Mouse (Mus musculus) liver, postnatal 0 days (tissue): ENCODE measurements around the gene Pde5a. TPM values are rescaled to one million over a fixed set of nuclear protein-coding genes. Genes with fewer than 3 reads are reported as not detected.

Experiments
- ATAC-seq: fragments of 200-750 bp; cut with Nextera tagmentation; 2 replicates; pipeline ENCODE4 v1.8.0; 2017; ENCODE audit warnings: mild to moderate bottlenecking, moderate library complexity
- DNase-seq: peaks from one replicate; pipeline ENCODE4 v3.0.0-alpha.2; 2016
- H3K27ac ChIP-seq: fragments of 300-500 bp; sonication (generic); 2 replicates; pipeline ENCODE4 v1.5.1; 2014; ENCODE audit warnings: antibody characterized with exemption, moderate library complexity, mild to moderate bottlenecking, low read depth
- H3K27me3 ChIP-seq: fragments of 300-500 bp; sonication (generic); 2 replicates; pipeline ENCODE4 v1.6.1; 2014; ENCODE audit warnings: low read length, control low read depth, mixed read lengths; ENCODE audit not compliant: insufficient read depth
- H3K36me3 ChIP-seq: fragments of 300-500 bp; sonication (generic); replicated peaks from 2 replicates; pipeline ENCODE4 v1.6.1; 2014; ENCODE audit warnings: mild to moderate bottlenecking, control low read depth, low read length, moderate library complexity, mixed read lengths; ENCODE audit not compliant: insufficient read depth
- H3K4me1 ChIP-seq: fragments of 300-500 bp; sonication (generic); 2 replicates; pipeline ENCODE4 v1.6.1; 2014; ENCODE audit warnings: antibody characterized with exemption, mild to moderate bottlenecking, control low read depth; ENCODE audit not compliant: insufficient read depth
- H3K4me2 ChIP-seq: fragments of 300-500 bp; sonication (generic); 2 replicates; pipeline ENCODE4 v1.6.1; 2014; ENCODE audit warnings: low read depth, mild to moderate bottlenecking, low read length, moderate library complexity, mixed read lengths
- H3K4me3 ChIP-seq: fragments of 300-500 bp; sonication (generic); 2 replicates; pipeline ENCODE4 v1.5.1; 2014; ENCODE audit warnings: low read depth, low read length
- H3K9ac ChIP-seq: fragments of 300-500 bp; sonication (generic); replicated peaks from 2 replicates; pipeline ENCODE4 v1.6.1; 2014; ENCODE audit warnings: mild to moderate bottlenecking, moderate library complexity
- H3K9me3 ChIP-seq: fragments of 300-500 bp; sonication (generic); 2 replicates; pipeline ENCODE4 v1.6.1; 2016; ENCODE audit warnings: mild to moderate bottlenecking, control low read depth, low read length, mixed read lengths
- CTCF ChIP-seq: sonication (generic); IDR thresholded peaks from 2 replicates; pipeline ENCODE4 v1.5.1; 2016; ENCODE audit warnings: antibody characterized with exemption, low read depth
- EP300 ChIP-seq: IDR thresholded peaks from 2 replicates; pipeline ENCODE4 v1.6.1; 2016; ENCODE audit warnings: antibody characterized with exemption, low read depth, mild to moderate bottlenecking
- WGBS: fragments of 180-500 bp; shearing (Covaris S2); extraction: QIAGEN DNeasy Blood & Tissue Kit; methylation state at CpG from one replicate; pipeline ENCODE4 v1.1.7; 2014; ENCODE audit not compliant: insufficient replicate concordance; 5-methylcytosine and 5-hydroxymethylcytosine counted together
- polyA plus RNA-seq: library from polyadenylated mRNA; unstranded; fragments of >200 nt; fragmentation: Nextera tagmentation; extraction: Ambion mirVana; gene quantifications from 2 replicates; pipeline ENCODE4 v1.2.1, GENCODE M21; 2015

The Pde5a gene
- 1.5 TPM in 2 replicates for polyA plus RNA-seq

DNA sequence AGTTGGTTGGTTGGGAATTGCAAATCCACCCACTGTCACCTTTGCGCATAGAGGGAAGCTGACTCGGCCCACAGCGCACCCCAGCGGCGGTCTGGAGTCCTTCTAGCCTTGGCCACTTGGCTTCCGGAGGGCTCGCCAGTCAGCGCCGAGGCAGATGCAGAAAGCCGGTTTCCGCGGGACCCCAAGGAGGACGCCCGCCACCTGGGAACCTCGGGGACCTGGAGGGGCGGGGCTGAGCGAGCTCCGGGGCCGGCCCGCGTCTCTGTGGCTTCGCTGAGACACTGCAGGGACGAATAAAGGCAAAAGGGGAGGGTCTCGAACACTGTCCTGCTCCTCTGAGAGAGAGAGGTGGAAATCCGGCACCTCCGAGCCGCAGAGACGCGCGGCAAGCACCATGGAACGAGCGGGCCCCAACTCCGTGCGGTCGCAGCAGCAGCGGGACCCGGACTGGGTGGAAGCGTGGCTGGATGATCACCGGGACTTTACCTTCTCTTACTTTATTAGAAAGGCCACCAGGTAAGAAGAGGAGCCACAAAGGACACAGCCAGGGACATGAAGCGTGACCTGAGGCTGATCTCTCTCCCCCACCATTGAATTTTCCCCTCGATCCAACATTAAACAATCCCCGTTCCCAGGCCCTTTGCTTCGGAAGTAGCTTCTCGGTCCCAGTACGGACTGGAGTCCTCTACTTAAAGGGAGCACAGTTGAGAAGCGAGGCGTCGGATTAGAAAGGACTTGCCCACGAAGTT lies at the start of gene Pde5a:
Gene Pde5a (plus strand): TSS at position 96 of the 749 bp plus-strand sequence.
- peak; percentile 83 for DNase-seq
- Histone ChIP-seq H3K9ac (peak within 1 kb of the TSS; percentile 64), H3K4me3 (peak within 1 kb of the TSS; percentile 70), H3K9me3 (no peaks in the 10 kb centered on the region), H3K4me2 (peak within 1 kb of the TSS; percentile 96), H3K36me3 (no peaks in the 10 kb centered on the region), H3K4me1 (peaks cover 2% of the 10 kb centered on the region; the same call in 1 of the 2 replicates), H3K27ac (peak within 1 kb of the TSS; percentile 62), H3K27me3 (peaks cover 9% of the 10 kb centered on the region)
- WGBS, result under 1% methylated on average over 49 of the region's 49 CpGs
- TF ChIP-seq CTCF, result peak; percentile 76
- no peak for TF ChIP-seq EP300
- ATAC-seq, result peak; percentile 79

DNA sequence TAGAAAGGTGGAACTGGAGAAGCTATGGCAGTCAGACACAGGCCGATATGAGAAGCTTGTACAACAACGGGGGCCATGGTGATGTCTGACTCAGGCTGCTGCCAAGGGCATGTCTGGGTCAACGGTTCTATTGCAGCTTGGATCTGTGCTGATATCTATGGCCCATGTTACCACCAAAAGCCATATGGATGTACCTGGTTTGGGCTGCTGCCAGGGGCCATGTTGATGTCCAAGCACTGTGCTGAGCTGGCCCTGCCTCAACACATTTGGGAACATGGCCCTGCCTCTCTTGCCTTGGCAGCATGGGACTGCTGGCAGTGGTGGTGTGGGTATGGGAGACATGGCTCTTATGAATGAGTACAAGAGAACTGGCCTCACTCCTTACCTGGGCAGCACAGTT lies 47.9 kb upstream of the Pde5a start:
- H3K4me1 ChIP-seq, result no peaks in the 10 kb centered on the region
- H3K27me3 ChIP-seq, result no peaks in the 10 kb centered on the region
- H3K9ac ChIP-seq, result no peak overlapping the region
- H3K4me3 ChIP-seq, result no peak overlapping the region
- DNase-seq (no peak), ATAC-seq (no peak)
- H3K9me3 ChIP-seq, result no peaks in the 10 kb centered on the region
- H3K36me3 ChIP-seq, result no peaks in the 10 kb centered on the region
- 77% methylated on average over 3 of the region's 3 CpGs for WGBS
- H3K4me2 ChIP-seq, result no peak overlapping the region
- no peak for TF ChIP-seq EP300
- no peak for TF ChIP-seq CTCF
- no peak overlapping the region for H3K27ac ChIP-seq

DNA sequence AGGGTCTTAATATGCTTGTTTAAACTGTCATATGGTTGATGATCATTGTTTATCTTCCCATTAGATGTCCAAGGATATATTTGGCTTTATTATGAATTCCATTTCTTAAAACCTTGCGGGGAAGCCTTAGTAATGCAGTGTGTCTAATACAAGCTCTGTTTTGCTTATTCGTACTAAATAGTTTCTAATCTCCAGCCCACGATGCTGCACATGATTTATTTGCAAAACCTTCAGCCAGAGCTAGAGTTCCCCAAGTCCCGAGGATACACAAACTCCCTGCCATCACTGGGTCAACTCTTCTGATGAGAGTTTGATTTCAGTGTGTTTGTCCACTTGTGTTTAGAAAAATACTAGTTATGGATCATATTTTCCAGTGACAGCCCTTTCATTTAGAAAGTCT lies 46.4 kb upstream of the Pde5a start:
- TF ChIP-seq CTCF, result no peak
- TF ChIP-seq EP300, result no peak
- no peak overlapping the region for H3K4me2 ChIP-seq
- WGBS, result 63% methylated on average over 4 of the region's 4 CpGs
- DNase-seq (no peak), ATAC-seq (no peak)
- H3K27me3 ChIP-seq, result no peaks in the 10 kb centered on the region
- H3K9me3 ChIP-seq, result no peaks in the 10 kb centered on the region
- no peak overlapping the region for H3K27ac ChIP-seq
- H3K36me3 ChIP-seq, result no peaks in the 10 kb centered on the region
- no peak overlapping the region for H3K4me3 ChIP-seq
- H3K4me1 ChIP-seq, result no peaks in the 10 kb centered on the region
- H3K9ac ChIP-seq, result no peak overlapping the region

DNA sequence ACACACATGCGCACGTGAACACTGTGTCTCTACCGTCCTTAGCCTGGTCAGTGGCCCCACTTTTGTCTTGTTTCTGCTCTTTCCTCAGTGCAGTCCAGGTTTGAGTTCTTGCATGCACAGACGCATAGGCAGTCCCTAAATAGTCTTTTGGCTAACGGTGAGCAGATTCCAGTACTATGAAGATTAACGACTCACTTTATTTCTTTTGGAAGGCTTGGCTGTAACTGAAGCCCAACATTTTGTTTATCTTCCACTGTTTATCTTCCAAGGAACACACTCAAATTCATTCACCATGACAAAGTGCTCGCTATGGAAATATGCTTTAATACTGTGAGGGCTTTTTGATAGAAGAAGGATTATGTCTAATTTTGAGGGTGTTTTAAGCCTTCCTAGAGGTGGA lies 43.9 kb upstream of the Pde5a start:
- DNase-seq (no peak), ATAC-seq (no peak)
- Histone ChIP-seq H3K27me3 (no peaks in the 10 kb centered on the region), H3K4me3 (no peak overlapping the region), H3K27ac (no peak overlapping the region), H3K9me3 (no peaks in the 10 kb centered on the region), H3K4me1 (no peaks in the 10 kb centered on the region), H3K9ac (no peak overlapping the region), H3K4me2 (no peak overlapping the region), H3K36me3 (no peaks in the 10 kb centered on the region)
- TF ChIP-seq EP300 (no peak), CTCF (no peak)
- WGBS, result 76% methylated on average over 7 of the region's 7 CpGs

DNA sequence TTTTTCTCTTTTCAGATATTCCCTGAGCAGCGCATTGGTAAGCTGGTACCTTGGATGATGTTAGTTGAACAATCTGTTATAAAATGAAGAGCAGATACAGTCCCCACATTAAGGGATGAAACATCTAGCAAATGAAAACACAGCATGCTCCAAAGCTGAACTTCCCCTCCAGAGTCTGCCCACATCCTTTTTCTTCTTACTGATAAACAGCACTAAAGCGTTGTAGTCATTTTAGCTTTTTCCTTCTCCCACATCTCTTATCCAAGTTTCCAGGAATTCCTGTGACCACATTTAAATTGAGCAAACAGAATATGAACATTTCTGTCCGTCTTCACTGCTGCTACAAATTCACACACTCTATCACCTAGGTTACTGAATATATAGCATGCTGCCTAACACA lies 35.7 kb upstream of the Pde5a start:
- WGBS, result 52% methylated on average over 3 of the region's 3 CpGs
- DNase-seq (no peak), ATAC-seq (no peak)
- H3K27ac ChIP-seq, result no peak overlapping the region
- no peaks in the 10 kb centered on the region for H3K36me3 ChIP-seq
- H3K27me3 ChIP-seq, result no peaks in the 10 kb centered on the region
- H3K4me2 ChIP-seq, result no peak overlapping the region
- H3K9ac ChIP-seq, result no peak overlapping the region
- no peaks in the 10 kb centered on the region for H3K4me1 ChIP-seq
- TF ChIP-seq EP300, result no peak
- TF ChIP-seq CTCF, result no peak
- H3K9me3 ChIP-seq, result no peaks in the 10 kb centered on the region
- H3K4me3 ChIP-seq, result no peak overlapping the region

DNA sequence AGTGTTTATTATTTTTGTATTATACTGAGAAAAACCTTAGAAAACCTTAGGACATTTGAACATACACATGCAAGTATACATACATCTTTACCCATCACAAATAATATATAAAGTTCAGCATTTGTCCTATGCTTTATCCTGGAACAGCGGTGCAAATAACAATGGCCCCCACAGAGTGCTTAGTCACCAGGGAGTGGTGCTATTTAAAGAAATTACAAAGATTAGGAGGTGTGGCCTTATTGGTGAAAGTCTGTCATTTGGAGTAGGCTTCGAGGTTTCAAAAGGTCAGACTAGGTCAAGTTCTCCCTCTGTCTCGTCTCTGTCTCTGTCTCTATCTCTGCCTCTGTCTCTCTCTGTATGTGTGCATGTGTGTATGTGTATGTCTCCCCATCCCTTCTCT lies 32.9 kb upstream of the Pde5a start:
- no peak for DNase-seq
- Histone ChIP-seq H3K27me3 (no peaks in the 10 kb centered on the region), H3K9ac (no peak overlapping the region), H3K36me3 (no peaks in the 10 kb centered on the region), H3K4me3 (no peak overlapping the region), H3K4me1 (no peaks in the 10 kb centered on the region), H3K9me3 (no peaks in the 10 kb centered on the region), H3K27ac (no peak overlapping the region), H3K4me2 (no peak overlapping the region)
- TF ChIP-seq EP300 (no peak), CTCF (no peak)
- no peak for ATAC-seq
- 53% methylated on average over 3 of the region's 3 CpGs for WGBS

DNA sequence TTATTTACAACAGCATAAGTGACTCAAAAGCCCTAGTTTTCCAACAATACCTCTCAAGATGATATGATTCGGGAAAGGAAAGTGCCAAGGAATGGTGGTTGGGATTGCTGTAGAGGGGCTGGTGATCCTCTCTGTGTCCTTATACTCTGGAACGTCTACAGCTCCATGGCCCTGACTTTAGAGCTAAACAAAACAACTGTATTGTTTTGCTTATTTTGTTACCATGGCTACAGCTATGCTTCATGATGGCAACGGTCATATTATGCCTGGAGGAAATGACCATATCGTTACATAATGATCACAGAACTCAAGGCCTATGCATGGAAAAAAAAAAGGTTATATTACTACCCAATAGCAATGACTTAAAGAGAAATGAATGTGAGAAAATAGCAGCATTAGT lies 32.1 kb upstream of the Pde5a start:
- Histone ChIP-seq H3K9ac (no peak overlapping the region), H3K36me3 (no peaks in the 10 kb centered on the region), H3K4me2 (no peak overlapping the region), H3K4me3 (no peak overlapping the region), H3K27me3 (no peaks in the 10 kb centered on the region), H3K9me3 (no peaks in the 10 kb centered on the region), H3K27ac (no peak overlapping the region), H3K4me1 (no peaks in the 10 kb centered on the region)
- DNase-seq, result no peak
- ATAC-seq, result no peak
- 67% methylated on average over 4 of the region's 4 CpGs for WGBS
- TF ChIP-seq EP300 (no peak), CTCF (no peak)
